Mouse (Mus musculus): ENCODE results near the gene Ccdc120.
"Not testable (repeated sequence)": the region's sequence is repeated elsewhere in the genome, so short reads cannot be mapped to it uniquely, and the experiment has no call there.

DNA sequence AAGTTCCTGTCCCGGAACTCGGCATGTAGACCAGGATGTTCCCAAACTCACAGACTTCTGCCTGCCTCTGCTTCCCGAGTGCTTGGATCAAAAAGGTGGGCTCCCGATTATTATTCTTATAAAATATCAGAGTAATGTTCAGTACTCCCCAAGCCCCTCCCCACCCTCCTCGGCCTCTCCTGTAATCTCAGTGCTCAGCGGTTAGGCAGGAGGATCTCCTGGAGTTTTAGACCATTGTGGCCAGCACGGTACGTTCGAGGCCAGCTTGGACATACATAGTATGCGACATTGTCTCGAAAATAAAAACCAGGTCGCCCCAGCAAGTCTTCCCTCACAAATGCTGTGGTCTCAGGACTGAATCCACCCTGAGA is 37.0 kb downstream of the Ccdc120 start:
- TF ChIP-seq CTCF (IDR thresholded peaks at IDR 0.05; ENCODE audit: low read depth); EP300 (optimal IDR thresholded peaks at IDR 0.05): not testable (repeated sequence)

Measured in stomach, postnatal 0 days (tissue).